Mouse (Mus musculus): ENCODE results near the gene Myb. TPM values are rescaled to one million over a fixed set of nuclear protein-coding genes. Genes with fewer than 3 reads are reported as not detected.
A peak's percentile ranks its signal among the peaks of the same experiment; 100 is the strongest.

Gene Myb
- polyA plus RNA-seq, 1 experiment from 2014 or later: 7.0 TPM

GRCm38 (mm10) chr10:21162124-21162523 is 1.3 kb upstream of the Myb start:
- H3K4me2 ChIP-seq (ENCODE audit: low read depth, severe bottlenecking): no peak overlapping the region
- H3K4me3 ChIP-seq (ENCODE audit: low read depth, low read length): no peak overlapping the region
- no peaks in the 10 kb centered on the region for H3K9me3 ChIP-seq (ENCODE audit: control insufficient read depth, low read length)
- no peaks in the 10 kb centered on the region for H3K36me3 ChIP-seq (ENCODE audit: control insufficient read depth, insufficient read depth, low read length)
- peaks cover 8% of the 10 kb centered on the region; the same call in 1 of the 2 replicates for H3K4me1 ChIP-seq (ENCODE audit: control insufficient read depth, insufficient read depth, low read length)
- peaks cover 10% of the 10 kb centered on the region; the same call in 1 of the 2 replicates for H3K27me3 ChIP-seq (ENCODE audit: control insufficient read depth, insufficient read depth, low read length)
- 46% methylated on average over 3 of the region's 3 CpGs for WGBS
- H3K9ac ChIP-seq (ENCODE audit: low read length): no peak overlapping the region
- DNase-seq (ENCODE audit: low spot score) (no peak), ATAC-seq (ENCODE audit: insufficient number of reproducible peaks, low FRiP score, low TSS enrichment, low read depth) (no peak)
- H3K27ac ChIP-seq (replicated peaks; ENCODE audit: low read depth, low read length): no peak overlapping the region

- peak; percentile 45 for ATAC-seq (ENCODE audit: insufficient number of reproducible peaks, low FRiP score, low TSS enrichment, low read depth)
- DNase-seq (ENCODE audit: low spot score): peak; percentile 75
- H3K4me3 ChIP-seq (ENCODE audit: low read depth, low read length): peak overlapping the region; percentile 70
- H3K9me3 ChIP-seq (ENCODE audit: control insufficient read depth, low read length): no peaks in the 10 kb centered on the region
- peak overlapping the region; percentile 76 for H3K27ac ChIP-seq (replicated peaks; ENCODE audit: low read depth, low read length)
- H3K9ac ChIP-seq (ENCODE audit: low read length): peak overlapping the region; percentile 88
- H3K27me3 ChIP-seq (ENCODE audit: control insufficient read depth, insufficient read depth, low read length): peaks cover 10% of the 10 kb centered on the region; the same call in 1 of the 2 replicates
- no peaks in the 10 kb centered on the region for H3K36me3 ChIP-seq (ENCODE audit: control insufficient read depth, insufficient read depth, low read length)
- peak overlapping the region; percentile 89 for H3K4me2 ChIP-seq (ENCODE audit: low read depth, severe bottlenecking)
- 2% methylated on average over 20 of the region's 20 CpGs for WGBS
- H3K4me1 ChIP-seq (ENCODE audit: control insufficient read depth, insufficient read depth, low read length): peaks cover 8% of the 10 kb centered on the region; the same call in 1 of the 2 replicates
Observed at GRCm38 (mm10) chr10:21161359-21162094, 743 bp upstream of the Myb start.

DNA sequence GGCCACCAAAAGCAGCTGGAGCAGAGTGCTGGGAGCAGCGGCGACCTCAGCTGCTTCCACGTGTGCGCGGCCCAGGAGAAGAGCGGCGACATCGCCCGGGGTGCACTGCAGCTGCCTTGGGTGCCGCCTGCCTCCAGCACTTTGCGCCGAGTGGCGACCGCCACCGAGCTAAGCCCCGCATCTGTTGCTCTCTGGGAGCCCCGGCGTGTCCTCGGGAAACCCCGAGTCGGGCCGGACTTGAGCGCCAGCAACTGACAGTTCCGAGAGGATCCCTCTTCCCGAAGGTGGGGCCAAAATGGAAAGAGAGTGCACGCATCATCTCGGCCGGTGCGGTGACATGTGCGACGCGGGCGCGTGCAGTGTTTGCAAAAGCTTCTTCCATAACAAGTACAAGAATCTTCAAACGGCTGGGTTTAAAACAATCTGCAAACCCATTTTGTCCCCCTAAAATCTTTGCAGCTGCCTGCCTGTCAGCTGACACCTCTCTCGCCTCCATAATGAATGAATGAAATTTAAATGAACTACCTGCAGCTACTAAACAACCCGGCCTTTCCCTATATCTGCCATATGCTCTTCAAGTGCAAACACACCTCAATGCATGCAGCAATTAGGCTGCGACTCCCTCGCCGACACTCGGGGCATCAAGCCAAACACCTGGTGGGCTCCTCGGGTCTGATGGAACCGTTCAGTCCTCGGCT is 938 bp downstream of the Myb start:
- DNase-seq (ENCODE audit: low spot score): peak; percentile 60
- Histone ChIP-seq H3K27ac (replicated peaks; ENCODE audit: low read depth, low read length) (no peak overlapping the region), H3K4me1 (ENCODE audit: control insufficient read depth, insufficient read depth, low read length) (peaks cover 8% of the 10 kb centered on the region; the same call in 1 of the 2 replicates), H3K9me3 (ENCODE audit: control insufficient read depth, low read length) (no peaks in the 10 kb centered on the region), H3K4me3 (ENCODE audit: low read depth, low read length) (peak overlapping the region; percentile 70), H3K9ac (ENCODE audit: low read length) (peak overlapping the region; percentile 88), H3K4me2 (ENCODE audit: low read depth, severe bottlenecking) (peak overlapping the region; percentile 89), H3K36me3 (ENCODE audit: control insufficient read depth, insufficient read depth, low read length) (no peaks in the 10 kb centered on the region), H3K27me3 (ENCODE audit: control insufficient read depth, insufficient read depth, low read length) (peaks cover 10% of the 10 kb centered on the region; the same call in 1 of the 2 replicates)
- no peak for ATAC-seq (ENCODE audit: insufficient number of reproducible peaks, low FRiP score, low TSS enrichment, low read depth)
- WGBS: under 1% methylated on average over 44 of the region's 44 CpGs

GRCm38 (mm10) chr10:21158918-21159443 is 1.8 kb downstream of the Myb start:
- WGBS: under 1% methylated on average over 35 of the region's 35 CpGs
- Histone ChIP-seq H3K9me3 (ENCODE audit: control insufficient read depth, low read length) (no peaks in the 10 kb centered on the region), H3K27me3 (ENCODE audit: control insufficient read depth, insufficient read depth, low read length) (peaks cover 10% of the 10 kb centered on the region; the same call in 1 of the 2 replicates), H3K4me3 (ENCODE audit: low read depth, low read length) (peak overlapping the region; percentile 70), H3K27ac (replicated peaks; ENCODE audit: low read depth, low read length) (no peak overlapping the region), H3K9ac (ENCODE audit: low read length) (peak overlapping the region; percentile 88), H3K4me1 (ENCODE audit: control insufficient read depth, insufficient read depth, low read length) (peaks cover 8% of the 10 kb centered on the region; the same call in 1 of the 2 replicates), H3K4me2 (ENCODE audit: low read depth, severe bottlenecking) (peak overlapping the region; percentile 89), H3K36me3 (ENCODE audit: control insufficient read depth, insufficient read depth, low read length) (no peaks in the 10 kb centered on the region)
- DNase-seq (ENCODE audit: low spot score): peak; percentile 61
- ATAC-seq (ENCODE audit: insufficient number of reproducible peaks, low FRiP score, low TSS enrichment, low read depth): no peak

DNA sequence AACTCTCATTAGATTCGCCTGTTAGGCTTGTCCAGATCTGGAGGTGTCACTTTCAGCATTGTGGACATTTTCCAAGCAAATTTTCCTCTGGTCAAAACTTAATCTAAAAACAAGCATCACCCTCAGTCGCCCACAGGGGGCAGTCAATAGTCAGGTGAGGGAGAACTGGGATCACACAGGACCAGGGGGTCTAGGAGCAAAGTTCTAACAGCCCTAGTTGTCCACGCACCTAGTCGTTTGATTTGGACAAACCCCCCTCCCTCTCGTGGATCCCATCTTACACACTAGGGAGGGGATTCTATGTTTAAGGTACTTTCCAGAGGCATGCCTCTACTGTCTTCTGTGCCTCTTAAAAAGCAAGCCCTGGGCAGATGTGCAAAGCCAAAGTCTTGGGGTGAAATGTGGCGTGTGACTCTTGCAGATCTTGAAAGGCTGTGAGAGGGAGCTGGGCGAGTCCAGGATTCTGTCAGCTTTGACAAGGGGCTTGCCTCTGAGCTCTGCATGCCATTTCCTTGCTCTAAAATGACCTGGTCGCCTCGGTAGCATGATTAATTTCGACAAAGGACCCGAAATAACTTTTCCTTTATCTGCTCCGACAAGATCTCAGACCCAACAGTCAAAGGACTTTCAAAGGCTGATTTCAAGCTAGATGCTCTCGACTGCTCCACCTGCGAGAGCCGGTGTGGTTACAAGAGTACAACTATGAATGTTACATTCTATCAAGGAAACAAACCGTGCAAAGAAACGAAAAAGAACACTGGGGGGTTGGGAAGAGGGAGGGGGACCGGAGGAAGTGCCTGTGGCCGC is 2.5 kb downstream of the Myb start:
- DNase-seq (ENCODE audit: low spot score) (peak; percentile 79), ATAC-seq (ENCODE audit: insufficient number of reproducible peaks, low FRiP score, low TSS enrichment, low read depth) (no peak)
- Histone ChIP-seq H3K27ac (replicated peaks; ENCODE audit: low read depth, low read length) (no peak overlapping the region), H3K4me3 (ENCODE audit: low read depth, low read length) (peak overlapping the region; percentile 70), H3K27me3 (ENCODE audit: control insufficient read depth, insufficient read depth, low read length) (peaks cover 10% of the 10 kb centered on the region; the same call in 1 of the 2 replicates), H3K4me1 (ENCODE audit: control insufficient read depth, insufficient read depth, low read length) (peaks cover 8% of the 10 kb centered on the region; the same call in 1 of the 2 replicates), H3K9ac (ENCODE audit: low read length) (peak overlapping the region; percentile 22; the same call in 1 of the 2 replicates), H3K4me2 (ENCODE audit: low read depth, severe bottlenecking) (peak overlapping the region; percentile 89), H3K9me3 (ENCODE audit: control insufficient read depth, low read length) (no peaks in the 10 kb centered on the region), H3K36me3 (ENCODE audit: control insufficient read depth, insufficient read depth, low read length) (no peaks in the 10 kb centered on the region)
- WGBS: 3% methylated on average over 19 of the region's 19 CpGs

GRCm38 (mm10) chr10:21156953-21157499 is 3.8 kb downstream of the Myb start:
- peaks cover 8% of the 10 kb centered on the region; the same call in 1 of the 2 replicates for H3K4me1 ChIP-seq (ENCODE audit: control insufficient read depth, insufficient read depth, low read length)
- WGBS: 77% methylated on average over 5 of the region's 5 CpGs
- peaks cover 10% of the 10 kb centered on the region; the same call in 1 of the 2 replicates for H3K27me3 ChIP-seq (ENCODE audit: control insufficient read depth, insufficient read depth, low read length)
- no peak overlapping the region for H3K9ac ChIP-seq (ENCODE audit: low read length)
- H3K4me3 ChIP-seq (ENCODE audit: low read depth, low read length): no peak overlapping the region
- H3K9me3 ChIP-seq (ENCODE audit: control insufficient read depth, low read length): no peaks in the 10 kb centered on the region
- no peaks in the 10 kb centered on the region for H3K36me3 ChIP-seq (ENCODE audit: control insufficient read depth, insufficient read depth, low read length)
- H3K4me2 ChIP-seq (ENCODE audit: low read depth, severe bottlenecking): no peak overlapping the region
- no peak overlapping the region for H3K27ac ChIP-seq (replicated peaks; ENCODE audit: low read depth, low read length)
- DNase-seq (ENCODE audit: low spot score): no peak
- ATAC-seq (ENCODE audit: insufficient number of reproducible peaks, low FRiP score, low TSS enrichment, low read depth): no peak

- Histone ChIP-seq H3K9me3 (ENCODE audit: control insufficient read depth, low read length) (no peaks in the 10 kb centered on the region), H3K36me3 (ENCODE audit: control insufficient read depth, insufficient read depth, low read length) (no peaks in the 10 kb centered on the region), H3K4me1 (ENCODE audit: control insufficient read depth, insufficient read depth, low read length) (peaks cover 8% of the 10 kb centered on the region; the same call in 1 of the 2 replicates), H3K4me3 (ENCODE audit: low read depth, low read length) (no peak overlapping the region), H3K27ac (replicated peaks; ENCODE audit: low read depth, low read length) (no peak overlapping the region), H3K4me2 (ENCODE audit: low read depth, severe bottlenecking) (no peak overlapping the region), H3K9ac (ENCODE audit: low read length) (no peak overlapping the region), H3K27me3 (ENCODE audit: control insufficient read depth, insufficient read depth, low read length) (peaks cover 10% of the 10 kb centered on the region; the same call in 1 of the 2 replicates)
- WGBS: 94% methylated on average over 3 of the region's 3 CpGs
- DNase-seq (ENCODE audit: low spot score): no peak
- ATAC-seq (ENCODE audit: insufficient number of reproducible peaks, low FRiP score, low TSS enrichment, low read depth): no peak
Observed at GRCm38 (mm10) chr10:21156416-21156815, 4.4 kb downstream of the Myb start.

Measured in limb, embryonic 11.5 days (tissue).